Mouse (Mus musculus) ovary, adult 18-20 months (tissue): ENCODE results near the gene Klc2.
"Not testable (repeated sequence)": the region's sequence is repeated elsewhere in the genome, so short reads cannot be mapped to it uniquely, and the experiment has no call there.

Source experiments
- DNase-seq: peaks from one replicate; pipeline ENCODE4 v3.0.0; 2022; ENCODE audit warnings: low spot score, mixed read lengths

Gene Klc2

GRCm38 (mm10) chr19:5098363-5099143 is 19.8 kb downstream of the Klc2 start, which contains the start of gene Cnih2:
Gene Cnih2, minus strand, starts transcription at chr19:5098521.
- no peak for DNase-seq

- DNase-seq, result no peak
Observed at GRCm38 (mm10) chr19:5097521-5098362, 20.6 kb downstream of the Klc2 start.

GRCm38 (mm10) chr19:5095887-5096474 is 22.4 kb downstream of the Klc2 start:
- no peak for DNase-seq

GRCm38 (mm10) chr19:5094746-5095417 is 23.5 kb downstream of the Klc2 start:
- no peak for DNase-seq

GRCm38 (mm10) chr19:5094243-5094632 is 24.1 kb downstream of the Klc2 start:
- DNase-seq, result peak; percentile 84

- no peak for DNase-seq
Observed at GRCm38 (mm10) chr19:5093481-5094242, 24.7 kb downstream of the Klc2 start.

- no peak for DNase-seq
Observed at GRCm38 (mm10) chr19:5092083-5092482, 26.3 kb downstream of the Klc2 start.

GRCm38 (mm10) chr19:5089324-5089723 is 29.0 kb downstream of the Klc2 start:
- DNase-seq, result no peak

GRCm38 (mm10) chr19:5087884-5088728 is 30.3 kb downstream of the Klc2 start, which contains the start of gene Yif1a:
Gene Yif1a, plus strand, starts transcription at chr19:5088538.
- peak; percentile 96 for DNase-seq

- not testable (repeated sequence) for DNase-seq
Observed at GRCm38 (mm10) chr19:5086533-5086932, 31.8 kb downstream of the Klc2 start.

GRCm38 (mm10) chr19:5085145-5085863 is 33.1 kb downstream of the Klc2 start, which contains the start of gene Tmem151a:
Gene Tmem151a, minus strand, starts transcription at chr19:5085531.
- peak; percentile 55 for DNase-seq

GRCm38 (mm10) chr19:5084834-5085144 is 33.6 kb downstream of the Klc2 start:
- no peak for DNase-seq

- no peak for DNase-seq
Observed at GRCm38 (mm10) chr19:5083961-5084833, 34.2 kb downstream of the Klc2 start.

- no peak for DNase-seq
Observed at GRCm38 (mm10) chr19:5082596-5082995, 35.8 kb downstream of the Klc2 start.

GRCm38 (mm10) chr19:5082005-5082404 is 36.4 kb downstream of the Klc2 start:
- DNase-seq, result no peak

GRCm38 (mm10) chr19:5079279-5079678 is 39.1 kb downstream of the Klc2 start:
- DNase-seq, result no peak

- DNase-seq, result no peak
Observed at GRCm38 (mm10) chr19:5073518-5073917, 44.8 kb downstream of the Klc2 start.

- DNase-seq, result no peak
Observed at GRCm38 (mm10) chr19:5073028-5073427, 45.3 kb downstream of the Klc2 start.
